Mouse (Mus musculus): ENCODE measurements around the gene Mrtfa.

GRCm38 (mm10) chr15:81199372-81199959, 8.9 kb upstream of the Mrtfa start:
- TF ChIP-seq CTCF (IDR thresholded peaks at IDR 0.05; ENCODE audit: control insufficient read depth, insufficient read depth, low read length) (no peak), POLR2A (IDR thresholded peaks at IDR 0.05; ENCODE audit: borderline replicate concordance, control insufficient read depth, low read depth, low read length) (no peak)
